Mouse (Mus musculus) layer of hippocampus, postnatal 36 days (tissue): ENCODE results near the gene Cpsf6. TPM values are rescaled to one million over a fixed set of nuclear protein-coding genes. Genes with fewer than 3 reads are reported as not detected.
"Not testable (repeated sequence)": the region's sequence is repeated elsewhere in the genome, so short reads cannot be mapped to it uniquely, and the experiment has no call there.

Source experiments
- DNase-seq, 2 experiments: peaks; one replicate each; pipeline ENCODE4 v3.0.0; 2022
- total RNA-seq, 2 experiments: library from RNA; stranded (reverse); gene quantifications; 2 replicates each; pipeline ENCODE4 v1.2.3; 2021

The Cpsf6 gene
- total RNA-seq, 2 experiments from 2014 or later, result 119 TPM

DNA sequence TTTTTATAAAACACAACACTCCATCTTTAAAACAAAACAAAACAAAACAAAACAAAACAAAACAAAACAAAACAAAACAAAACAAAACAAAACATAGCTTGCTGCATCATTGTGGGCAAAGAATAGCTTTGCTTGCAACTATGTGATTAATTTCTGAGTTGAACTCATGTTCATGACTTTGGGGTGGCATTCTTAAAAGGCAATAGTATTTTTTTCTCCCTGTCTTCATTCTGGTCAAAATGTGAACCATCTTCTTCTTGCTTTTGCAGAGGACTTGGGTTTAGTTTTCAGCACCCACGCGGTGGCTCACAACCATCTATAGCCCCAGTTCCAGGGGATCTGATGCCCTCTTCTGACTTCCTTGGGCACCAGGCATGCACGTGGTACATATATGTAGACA lies 20.0 kb upstream of the Cpsf6 start:
- DNase-seq, result no peak

DNA sequence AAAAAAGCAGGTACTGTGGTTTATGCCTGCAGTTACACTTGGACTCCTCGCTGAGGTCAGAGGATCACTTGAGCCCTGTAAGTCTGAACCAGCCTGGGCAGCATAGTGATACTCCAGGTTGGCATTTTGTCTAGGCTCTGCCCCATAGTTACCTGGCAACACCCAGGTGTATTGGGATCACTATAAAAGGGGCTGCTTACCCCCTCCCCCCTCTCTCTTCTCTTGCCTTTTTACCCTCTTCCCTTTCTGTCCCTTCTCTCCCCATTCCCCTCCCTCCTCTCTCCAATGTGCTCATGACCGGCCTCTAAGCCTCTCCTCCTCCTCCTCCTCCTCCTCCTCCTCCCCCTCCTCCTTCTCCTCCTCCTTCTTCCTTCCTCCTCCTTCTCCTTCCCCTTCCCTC lies 19.4 kb upstream of the Cpsf6 start:
- no peak for DNase-seq

DNA sequence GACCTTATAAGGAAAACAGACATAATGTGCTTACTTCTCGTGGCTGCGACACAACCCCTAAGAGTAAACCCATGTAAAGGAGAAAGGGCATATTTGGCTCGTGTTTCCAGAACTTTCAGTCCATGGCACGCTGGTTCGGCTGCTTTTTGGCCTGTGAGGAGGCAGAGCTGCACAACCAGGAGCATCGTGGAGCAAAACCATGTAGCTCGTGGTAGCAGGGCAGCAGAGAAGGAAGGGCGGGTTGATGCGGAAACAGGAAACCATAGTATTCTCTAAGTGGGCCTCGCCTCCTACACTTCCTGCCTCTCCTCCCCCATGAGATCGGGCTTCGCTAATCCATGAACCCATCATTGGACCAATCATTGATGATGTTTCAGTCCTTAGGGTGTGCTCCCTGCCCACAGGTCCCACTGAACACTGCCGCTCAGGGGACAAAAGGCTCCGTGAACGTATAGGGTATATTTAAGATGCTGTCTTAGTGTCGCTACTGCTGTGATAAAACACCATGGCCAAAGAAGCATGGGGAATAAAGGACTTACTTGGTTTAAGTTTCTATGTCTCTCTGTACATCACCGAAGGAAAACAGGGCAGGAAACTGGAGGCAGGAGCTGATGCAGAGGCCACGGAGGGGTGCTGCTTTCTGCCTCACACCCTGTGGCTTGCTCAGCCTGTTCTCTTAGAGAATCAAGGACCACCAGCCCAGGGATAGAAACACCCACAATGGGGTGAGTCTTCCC lies 18.4 kb upstream of the Cpsf6 start:
- no peak for DNase-seq

DNA sequence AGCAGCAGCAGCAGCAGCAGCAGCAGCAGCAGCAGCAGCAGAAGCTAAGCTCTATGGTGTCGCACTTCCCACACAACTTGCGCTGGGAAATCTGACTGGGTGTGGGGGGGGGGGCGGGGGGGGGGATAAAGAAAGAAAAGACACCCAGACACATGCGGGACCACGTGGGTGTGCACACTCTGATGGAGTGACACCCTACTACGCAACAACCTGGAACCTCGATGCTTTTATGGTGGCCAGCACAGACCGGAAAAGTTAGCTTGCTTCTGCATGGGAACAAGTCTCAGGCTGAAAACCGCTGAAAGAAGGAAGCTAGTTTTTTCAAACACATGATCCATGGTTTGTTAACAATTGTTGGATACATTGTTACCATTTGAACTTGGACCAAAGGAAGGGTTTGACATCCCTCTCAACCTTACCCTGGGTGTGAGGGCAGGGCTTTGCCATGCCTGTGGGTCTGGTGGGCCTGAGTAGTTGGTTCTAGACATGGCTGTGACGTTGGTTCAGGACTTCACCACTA lies 17.4 kb upstream of the Cpsf6 start:
- DNase-seq, result peak in 1 of 2 experiments; percentile 13

DNA sequence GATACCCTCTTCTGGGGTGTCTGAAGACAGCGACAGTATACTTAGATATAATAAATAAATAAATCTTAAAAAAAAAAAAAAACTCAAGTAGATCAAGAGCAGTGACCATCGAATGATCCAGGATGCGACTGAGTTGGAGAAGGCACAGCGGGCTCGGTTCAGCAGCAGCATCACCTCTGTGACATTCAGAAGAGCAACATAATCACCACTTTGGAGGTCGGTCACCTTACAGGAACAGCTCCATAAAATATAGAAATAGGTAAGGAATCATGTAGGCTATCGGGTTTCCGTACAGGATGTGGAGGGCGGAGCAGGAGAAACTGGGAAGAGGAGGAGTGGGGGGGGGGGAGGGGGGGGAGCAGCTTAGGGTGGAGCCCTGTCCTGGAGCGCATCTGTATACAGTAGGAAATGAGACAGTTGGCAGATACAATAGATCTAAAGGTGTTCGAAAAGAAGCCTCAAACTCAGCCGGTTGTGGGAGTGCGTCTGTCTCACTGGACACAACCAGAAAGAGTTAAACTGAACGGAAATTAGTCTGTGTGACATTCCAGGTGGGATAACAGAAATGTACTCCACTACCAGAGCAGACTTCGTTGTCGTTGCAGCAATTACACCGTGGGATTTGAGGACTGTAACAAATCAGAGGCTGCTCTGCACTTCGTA lies 16.7 kb upstream of the Cpsf6 start:
- no peak for DNase-seq

DNA sequence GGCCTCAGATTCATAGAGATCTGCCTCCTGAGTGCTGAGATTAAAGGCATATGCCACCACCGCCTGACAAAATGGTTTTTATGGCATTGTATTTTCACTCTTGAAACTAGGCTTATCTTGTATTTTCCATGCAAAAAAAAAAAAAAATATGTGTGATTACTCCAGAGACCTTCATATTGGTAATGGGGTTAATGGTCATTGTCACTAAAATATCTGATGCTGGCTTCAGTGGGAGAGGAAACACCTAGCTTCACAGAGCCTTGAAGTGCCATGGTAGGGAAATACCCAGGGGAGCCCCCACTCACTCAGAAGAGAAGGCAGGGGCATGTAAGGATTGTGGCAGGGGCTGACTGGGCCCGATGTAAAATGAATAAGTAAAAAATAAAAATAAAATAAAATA lies 16.0 kb upstream of the Cpsf6 start:
- DNase-seq, result no peak

DNA sequence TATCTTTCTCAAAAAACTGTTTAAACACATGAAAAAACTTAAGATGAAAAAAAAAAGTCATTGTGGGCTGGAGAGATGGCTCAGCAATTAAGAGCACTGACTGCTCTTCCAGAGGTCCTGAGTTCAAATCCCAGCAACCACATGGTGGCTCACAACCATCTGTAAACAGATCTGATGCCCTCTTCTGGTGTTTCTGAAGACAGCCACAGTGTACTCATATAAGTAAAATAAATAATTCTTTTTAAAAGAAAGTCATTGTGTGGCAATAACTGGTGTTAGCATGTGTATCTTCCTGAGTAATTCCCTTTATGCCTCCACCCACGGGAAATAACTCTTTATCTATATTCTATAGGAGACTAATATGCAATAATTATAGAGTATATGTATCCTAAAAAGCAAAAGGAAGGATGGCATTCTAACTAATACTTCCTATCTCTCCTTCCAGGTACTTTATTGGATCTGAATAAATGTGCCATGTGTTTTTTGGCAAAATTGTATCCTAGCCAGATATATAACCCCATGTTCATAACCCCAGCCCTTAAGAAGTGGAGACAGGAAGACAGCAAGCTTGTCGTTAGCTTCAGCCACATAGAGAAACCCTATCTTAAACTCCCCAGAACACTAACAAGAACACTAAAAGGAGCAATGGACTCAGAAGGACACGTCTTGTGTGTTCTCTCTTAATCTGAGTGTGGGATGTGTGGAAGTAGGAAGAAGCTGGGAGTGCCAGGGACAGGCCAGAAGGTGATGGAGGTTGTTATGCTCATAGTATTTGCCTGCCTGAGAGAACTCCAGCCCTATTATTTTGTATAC lies 15.1 kb upstream of the Cpsf6 start:
- DNase-seq, result no peak

DNA sequence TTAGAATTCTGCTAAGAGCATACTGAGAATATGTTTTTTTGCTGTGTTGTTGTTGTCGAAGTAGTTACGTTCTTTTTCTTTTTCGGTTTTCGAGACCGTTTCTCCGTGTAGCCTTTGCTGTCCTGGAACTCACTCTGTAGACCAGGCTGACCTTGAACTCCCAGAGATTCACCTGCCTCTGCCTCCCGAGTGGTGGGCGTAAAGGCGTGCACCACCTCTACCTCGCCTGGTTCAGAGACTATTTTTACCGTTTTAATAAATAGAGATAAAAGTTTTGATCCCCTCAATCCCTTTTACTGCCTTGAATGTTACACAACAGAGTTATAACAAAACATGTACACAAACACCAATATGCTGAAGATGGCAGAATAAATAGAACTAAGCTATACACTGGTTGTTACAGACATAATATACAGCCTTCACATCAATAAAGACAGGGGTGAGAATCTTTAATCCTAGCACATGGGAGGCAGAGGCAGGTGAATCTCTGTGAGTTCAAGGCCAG lies 14.1 kb upstream of the Cpsf6 start:
- DNase-seq, result no peak

DNA sequence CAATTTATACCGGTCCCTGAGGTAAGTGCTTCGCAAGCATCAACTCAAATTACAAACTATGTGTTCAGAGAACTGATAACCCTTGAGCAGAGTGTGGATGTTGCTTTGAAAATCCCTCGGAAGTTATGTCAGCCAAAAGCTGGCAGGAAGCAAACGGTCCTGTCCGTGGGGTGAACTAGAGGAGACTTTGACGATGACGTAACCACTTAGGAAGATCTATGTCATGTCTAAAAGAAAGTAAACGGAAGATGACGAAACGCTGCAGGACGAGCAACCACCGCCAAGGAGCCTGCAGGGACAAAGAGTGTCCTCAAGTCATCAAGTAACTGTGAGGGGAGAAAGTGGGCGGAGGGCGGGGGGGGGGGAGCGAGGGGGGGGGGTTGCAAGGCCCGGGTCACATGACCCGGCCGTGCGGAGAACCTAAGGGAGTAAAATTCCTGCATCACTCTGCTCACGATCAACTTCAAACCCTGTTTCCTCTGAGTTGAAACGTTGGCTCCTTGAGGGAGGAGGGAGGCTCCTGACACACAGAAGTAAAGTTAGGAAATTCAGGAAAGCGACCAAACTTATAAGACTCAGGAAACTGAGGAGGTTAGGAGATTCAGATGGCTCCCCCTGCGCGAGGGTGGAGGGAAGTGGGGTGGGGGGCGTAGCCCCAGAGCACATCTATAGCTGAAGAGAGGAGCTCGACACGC lies 13.5 kb upstream of the Cpsf6 start:
- no peak for DNase-seq

DNA sequence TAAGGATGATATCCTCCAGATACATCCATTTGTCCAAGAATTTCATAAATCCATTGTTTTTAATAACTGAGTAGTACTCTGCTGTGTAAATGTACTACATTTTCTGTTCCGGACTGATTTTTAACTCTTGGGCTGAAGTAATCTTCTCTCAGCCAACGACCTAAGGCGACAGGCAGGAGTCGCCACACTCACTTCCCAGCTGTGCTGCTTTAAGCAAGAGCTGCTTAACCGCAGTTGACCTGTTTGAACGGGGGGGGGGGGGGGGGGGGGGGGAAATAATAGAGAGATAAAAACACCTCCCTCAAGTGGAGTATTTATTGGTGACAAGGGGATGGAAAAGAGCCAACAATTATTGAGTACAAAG lies 13.0 kb upstream of the Cpsf6 start:
- DNase-seq, result no peak

DNA sequence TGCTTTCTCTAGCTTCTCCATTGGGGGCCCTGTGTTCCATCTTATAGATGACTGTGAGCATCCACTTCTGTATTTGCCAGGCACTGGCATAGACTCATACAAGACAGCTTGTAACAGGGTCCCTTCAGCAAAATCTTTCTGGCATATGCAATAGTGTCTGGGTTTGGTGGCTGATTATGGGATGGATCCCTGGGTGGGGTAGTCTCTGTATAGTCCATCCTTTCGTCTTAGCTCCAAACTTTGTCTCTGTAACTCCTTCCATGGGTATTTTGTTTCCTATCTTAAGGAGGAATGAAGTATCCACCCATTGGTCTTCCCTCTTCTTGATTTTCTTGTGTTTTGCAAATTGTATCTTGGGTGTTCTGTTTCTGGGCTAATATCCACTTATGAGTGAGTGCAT lies 12.6 kb upstream of the Cpsf6 start:
- not testable (repeated sequence) for DNase-seq

DNA sequence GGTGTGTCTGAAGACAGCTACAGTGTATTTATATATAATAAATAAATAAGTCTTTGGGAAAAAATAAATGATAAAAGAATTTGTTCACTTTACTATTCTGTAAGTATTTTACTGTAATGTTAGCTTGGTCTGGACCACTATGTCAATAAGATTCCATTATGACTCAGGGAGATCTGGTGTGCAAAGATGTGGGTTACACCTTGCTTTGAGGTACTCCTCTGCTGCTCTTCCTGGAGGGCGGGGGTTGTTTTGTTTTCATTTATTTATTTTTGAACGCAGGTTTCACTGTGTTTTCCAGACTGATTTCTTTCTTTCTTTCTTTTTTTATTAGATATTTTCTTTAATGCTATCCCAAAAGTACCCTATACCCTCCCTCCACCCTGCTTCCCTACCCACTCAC lies 12.0 kb upstream of the Cpsf6 start:
- DNase-seq, result no peak

DNA sequence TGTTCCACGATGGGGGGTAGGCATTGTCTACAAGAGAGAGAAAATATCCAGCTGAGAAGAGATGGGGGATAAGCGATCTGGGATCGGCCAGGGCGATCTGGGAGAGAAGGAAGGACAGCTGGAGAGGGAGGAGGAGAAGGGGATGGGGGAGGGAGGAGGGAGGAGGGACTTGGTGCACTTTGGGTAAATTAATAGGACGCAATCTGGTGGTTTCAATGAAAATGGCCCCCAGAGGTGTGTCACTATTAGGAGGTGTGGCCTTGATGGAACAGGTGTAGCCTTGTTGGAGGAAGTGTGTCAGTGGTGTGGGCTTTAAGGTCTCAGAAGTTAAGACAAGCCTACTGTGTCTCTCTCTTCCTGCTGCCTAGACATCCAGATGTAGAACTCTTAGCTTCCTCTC lies 11.2 kb upstream of the Cpsf6 start:
- DNase-seq, result no peak

DNA sequence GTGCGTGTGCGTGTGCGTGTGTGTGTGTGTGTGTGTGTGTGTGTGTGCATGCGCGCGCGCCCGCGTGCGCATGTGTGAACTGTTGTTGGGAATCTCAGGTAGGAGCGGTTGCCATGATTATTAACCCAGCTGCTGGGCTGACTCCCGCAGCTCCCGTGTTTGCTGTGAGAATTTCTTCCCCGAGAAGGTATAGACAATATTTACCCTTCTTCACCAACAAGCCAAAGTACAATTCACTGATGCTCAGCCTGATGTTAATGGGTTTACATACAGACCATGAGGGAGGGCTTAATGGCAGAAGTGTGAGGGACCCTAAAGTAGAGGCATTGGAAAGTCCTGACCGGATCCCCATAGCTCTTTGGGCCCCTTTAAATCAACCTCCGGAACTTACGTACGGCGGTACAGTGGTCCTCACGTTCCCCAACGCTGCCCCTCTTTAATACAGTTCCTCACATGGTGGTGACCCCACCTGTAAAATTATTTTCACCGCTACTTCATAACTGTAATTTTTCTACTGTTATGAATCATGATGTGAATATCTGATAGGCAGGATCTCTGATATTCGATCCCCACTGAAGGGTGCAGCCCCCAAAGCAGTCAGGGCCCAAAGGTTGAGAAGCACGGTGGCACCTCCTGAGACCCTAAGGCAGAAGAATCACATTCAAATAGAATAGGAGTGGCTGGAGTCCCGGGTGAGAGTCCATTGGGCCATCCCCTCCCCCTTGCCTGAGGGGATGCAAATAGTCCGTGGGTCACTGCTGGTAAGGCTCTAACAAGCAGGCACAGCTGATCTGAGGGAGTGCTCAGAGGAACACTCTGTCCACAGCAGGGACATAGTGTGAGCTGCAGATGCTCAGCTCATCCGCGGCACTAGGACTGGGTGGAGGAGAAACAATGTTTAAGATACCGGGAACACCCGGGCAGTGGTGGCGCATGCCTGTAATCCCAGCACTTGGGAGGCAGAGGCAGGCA lies 10.4 kb upstream of the Cpsf6 start:
- DNase-seq, result no peak

DNA sequence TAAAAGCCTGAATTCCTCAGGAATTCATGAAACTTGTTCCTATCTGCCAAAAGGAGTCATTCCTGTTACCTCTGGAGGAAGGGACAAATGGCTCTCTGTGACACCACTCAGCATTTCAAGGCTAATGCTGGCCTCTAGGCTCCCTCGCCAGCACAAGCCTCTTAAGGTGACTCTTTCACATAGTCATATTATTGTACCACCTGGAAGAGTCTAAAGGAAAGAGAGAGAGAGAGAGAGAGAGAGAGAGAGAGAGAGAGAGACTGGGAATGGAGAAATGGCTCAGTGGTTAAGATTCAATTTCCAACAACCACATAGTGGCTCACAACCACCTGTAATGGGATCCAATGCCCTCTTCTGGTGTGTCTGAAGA lies 9.5 kb upstream of the Cpsf6 start:
- DNase-seq, result no peak

DNA sequence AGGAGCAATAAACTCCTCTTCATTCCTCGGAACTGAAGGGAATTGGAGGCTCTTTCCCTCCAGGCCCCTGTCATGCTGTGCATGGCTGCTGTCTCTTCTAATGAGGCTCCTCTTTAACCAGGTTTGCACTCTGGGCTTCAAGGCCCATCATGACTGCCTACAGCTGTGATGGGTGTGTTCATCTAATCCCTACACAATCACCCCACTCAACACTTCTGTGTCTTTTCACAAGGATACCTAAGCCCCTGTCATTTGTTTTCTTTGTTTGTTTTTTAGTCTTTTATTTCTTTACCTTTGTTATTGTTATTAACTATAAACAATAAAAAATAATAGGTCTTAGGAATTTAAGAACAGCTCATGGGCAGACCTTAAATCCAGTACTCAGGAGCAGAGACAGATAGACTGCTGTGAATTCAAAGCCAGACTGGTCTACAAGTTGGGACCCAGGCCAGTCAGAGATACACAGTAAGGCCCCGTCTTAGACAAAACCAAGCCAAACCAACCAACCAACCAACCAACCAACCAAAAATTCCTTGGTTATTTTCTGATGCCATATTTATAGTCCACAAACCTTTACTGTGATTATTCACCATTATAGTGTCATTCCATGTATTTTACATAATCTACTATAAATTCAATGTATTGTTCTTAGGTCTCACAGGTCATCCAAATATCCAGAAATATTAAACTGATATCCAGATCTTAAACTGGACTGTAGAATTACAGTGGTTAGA lies 9.0 kb upstream of the Cpsf6 start:
- DNase-seq, result no peak

DNA sequence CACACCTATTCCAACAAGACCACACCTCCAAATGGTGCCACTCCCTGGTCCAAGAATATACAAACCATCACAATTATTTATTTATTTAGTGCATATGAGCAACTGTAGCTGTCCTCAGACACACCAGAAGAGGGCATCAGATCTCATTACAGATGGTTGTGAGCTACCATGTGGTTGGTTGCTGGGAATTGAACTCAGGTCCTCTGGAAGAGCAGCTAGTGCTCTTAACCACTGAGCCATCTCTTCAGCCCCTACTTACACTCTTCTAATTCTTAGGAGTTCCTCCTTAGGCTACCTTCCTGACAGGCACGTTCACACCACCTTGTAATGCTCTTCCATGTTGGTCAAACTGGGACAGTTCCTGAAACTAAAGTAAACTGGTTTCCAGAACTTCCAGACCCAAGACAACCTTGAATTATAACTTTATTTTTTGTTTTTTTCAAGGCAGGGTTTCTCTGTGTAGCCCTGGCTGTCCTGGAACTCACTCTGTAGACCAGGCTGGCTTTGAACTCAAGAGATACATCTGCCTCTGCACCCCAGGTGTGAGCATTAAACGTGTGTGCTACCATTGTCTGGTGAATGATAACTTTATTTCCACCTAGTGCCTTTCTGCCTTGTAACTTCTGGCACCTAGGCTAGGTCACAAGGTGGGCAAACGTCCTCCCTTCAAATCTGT lies 8.3 kb upstream of the Cpsf6 start:
- DNase-seq, result not testable (repeated sequence)

DNA sequence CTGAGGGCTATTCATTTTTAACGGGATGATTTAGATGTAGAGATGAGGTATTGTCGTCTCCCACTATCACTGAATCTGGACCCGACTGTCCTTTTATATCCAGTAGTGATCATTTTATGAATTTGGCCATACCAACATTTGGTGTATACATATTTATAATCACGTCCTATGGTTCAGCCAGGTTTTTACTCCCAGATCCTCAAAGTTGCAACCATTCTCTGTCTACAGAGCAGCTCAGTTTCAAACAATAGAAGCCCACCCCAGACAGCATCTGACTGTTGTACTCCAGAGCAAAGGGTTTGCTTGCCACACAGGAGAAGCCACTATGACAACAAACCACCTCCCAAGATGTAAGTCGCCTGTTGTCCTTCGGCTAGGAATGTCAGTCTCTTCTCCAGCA lies 7.2 kb upstream of the Cpsf6 start:
- no peak for DNase-seq

DNA sequence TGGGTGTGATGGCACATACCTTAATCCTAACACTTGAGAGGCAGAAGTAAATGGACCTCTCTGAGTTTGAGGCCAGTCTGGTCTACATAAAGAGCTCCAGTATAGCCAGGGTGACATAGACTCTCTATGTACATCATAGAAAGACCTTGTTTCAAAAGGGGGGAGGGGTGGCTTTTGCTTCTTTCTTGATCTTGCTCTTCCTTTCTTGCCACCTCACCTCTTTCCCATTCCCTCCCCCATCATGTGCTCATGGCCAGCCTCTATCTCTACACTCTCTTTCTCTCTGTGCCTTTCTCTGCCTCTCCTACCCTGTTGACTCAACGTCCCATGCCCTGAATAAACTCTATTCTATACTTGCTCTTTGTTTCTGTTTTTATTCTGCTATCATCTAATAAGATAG lies 6.4 kb upstream of the Cpsf6 start:
- DNase-seq, result no peak

DNA sequence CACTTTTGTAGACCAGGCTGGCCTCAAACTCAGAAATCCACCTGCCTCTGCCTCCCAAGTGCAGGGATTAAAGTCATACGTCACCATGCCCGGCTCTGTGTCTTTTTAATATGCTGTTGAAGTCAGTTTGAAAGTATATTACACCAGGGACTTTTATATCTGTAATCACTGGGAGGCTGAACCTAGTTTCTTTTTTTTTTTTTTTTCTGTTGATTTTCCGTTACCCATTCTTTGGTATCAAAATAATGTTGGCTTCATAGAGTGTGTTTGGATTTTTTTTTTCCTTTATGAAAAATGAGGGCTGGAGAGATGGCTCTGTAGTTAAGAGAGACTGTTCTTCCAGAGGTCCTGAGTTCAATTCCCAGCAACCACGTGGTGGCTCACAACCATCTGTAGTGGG lies 5.6 kb upstream of the Cpsf6 start:
- no peak for DNase-seq
